Mouse (Mus musculus): Measurements from ENCODE around the gene Zmynd10.

DNA sequence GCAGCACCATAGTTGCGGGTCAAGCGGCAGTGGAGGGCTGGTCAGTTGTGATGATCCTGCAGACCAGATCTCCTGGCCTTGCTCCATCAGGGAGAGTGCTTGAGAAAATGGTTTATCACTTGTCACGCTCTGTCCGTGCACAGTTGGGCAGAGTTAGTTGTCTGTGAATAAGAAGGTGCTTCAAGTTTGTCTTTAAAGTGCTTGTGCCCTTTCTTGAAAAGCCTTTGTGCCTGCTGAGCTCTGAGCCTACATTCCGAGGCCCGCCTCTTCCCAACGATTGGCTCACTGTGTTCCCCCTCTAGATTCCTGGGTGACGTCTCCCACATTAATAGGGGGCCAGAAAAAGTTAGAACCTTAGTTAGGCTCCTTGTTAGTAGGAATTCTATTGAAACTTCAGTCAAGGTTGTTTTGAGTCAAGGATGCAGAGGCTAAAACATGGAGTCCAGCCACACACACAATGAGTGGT lies 4.8 kb downstream of the Zmynd10 start:
- TF ChIP-seq CTCF (IDR thresholded peaks at IDR 0.05; ENCODE audit: low read depth, low read length): no peak
- TF ChIP-seq POLR2A (IDR thresholded peaks at IDR 0.05; ENCODE audit: extremely low read depth, insufficient read depth, low read length): no peak
